Mouse (Mus musculus): ENCODE measurements around the gene Aspdh.

DNA sequence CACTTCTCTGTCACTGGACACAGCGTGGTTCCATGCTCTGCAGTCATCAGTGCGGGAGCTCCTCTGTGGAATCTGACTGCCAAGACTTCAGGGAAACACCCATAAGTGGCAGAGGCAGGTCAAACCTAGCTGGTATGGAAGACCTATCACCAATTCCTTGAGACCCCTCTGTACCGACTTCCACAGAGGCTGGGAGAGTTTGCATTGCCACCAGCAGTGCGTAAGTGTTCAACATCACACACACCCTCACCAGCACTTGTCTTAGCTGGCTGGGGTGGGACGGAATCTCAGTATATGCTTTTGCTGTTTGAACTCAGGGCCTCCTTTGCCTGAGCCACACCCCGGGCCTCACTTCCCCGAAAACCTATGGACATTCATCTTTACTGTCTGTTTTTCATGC, 22.7 kb downstream of the Aspdh start:
- TF ChIP-seq CTCF (IDR thresholded peaks at IDR 0.05; ENCODE audit: borderline replicate concordance, insufficient read depth, low read length), result no peak
- TF ChIP-seq POLR2A (IDR thresholded peaks at IDR 0.05; ENCODE audit: low read depth, low read length), result no peak

All from embryonic fibroblast, embryonic 13.5 days (primary cell).